Mouse (Mus musculus): ENCODE data around the gene Wscd2.

DNA sequence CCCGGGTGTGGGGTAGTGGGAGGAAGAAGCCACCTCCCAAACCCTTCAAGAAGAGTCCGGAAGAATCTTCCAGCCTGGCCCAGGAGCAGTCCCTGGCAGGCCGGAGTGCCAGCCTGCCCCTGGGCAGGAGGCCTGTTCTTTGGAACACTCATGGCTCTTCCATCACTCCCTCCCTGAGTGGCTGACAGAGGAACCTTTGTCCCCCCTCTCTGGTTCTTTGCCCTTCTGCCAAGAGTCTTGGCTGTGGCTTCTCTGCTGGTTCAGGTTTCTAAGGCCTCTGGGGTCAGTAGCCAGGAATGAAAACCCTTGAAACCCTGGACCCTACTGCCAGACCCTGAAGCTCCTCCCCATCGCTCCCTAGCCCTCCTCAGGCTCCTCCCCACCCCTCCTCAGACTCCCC lies 147.5 kb downstream of the Wscd2 start:
- TF ChIP-seq CTCF (IDR thresholded peaks at IDR 0.05; ENCODE audit: low read depth) (no peak), EP300 (optimal IDR thresholded peaks at IDR 0.05) (no peak)

All from stomach, postnatal 0 days (tissue).